Mouse (Mus musculus): ENCODE data around the gene Foxr1. TPM values are rescaled to one million over a fixed set of nuclear protein-coding genes. Genes with fewer than 3 reads are reported as not detected.
"Not testable (repeated sequence)": the region's sequence is repeated elsewhere in the genome, so short reads cannot be mapped to it uniquely, and the experiment has no call there.

Gene Foxr1
- polyA plus RNA-seq, 1 experiment, result not detected

- no peak for TF ChIP-seq MYOG (IDR thresholded peaks at IDR 0.05; ENCODE audit: control insufficient read depth, extremely low read depth, insufficient read length)
- no peak for TF ChIP-seq CEBPB (IDR thresholded peaks at IDR 0.05; ENCODE audit: low read depth)
- H3K79me3 ChIP-seq (ENCODE audit: low read depth), result no peaks in the 10 kb centered on the region
Observed at GRCm38 (mm10) chr9:44423576-44423975, 17.4 kb downstream of the Foxr1 start.

GRCm38 (mm10) chr9:44420280-44420898 lies 20.5 kb downstream of the Foxr1 start:
- no peak overlapping the region for H3K4me3 ChIP-seq (ENCODE audit: insufficient read depth, poor library complexity, severe bottlenecking)
- peaks cover 10% of the 10 kb centered on the region for H3K79me2 ChIP-seq (ENCODE audit: control insufficient read depth, insufficient read depth)
- peaks cover 7% of the 10 kb centered on the region for H3K36me3 ChIP-seq (ENCODE audit: control insufficient read depth, insufficient read depth)
- no peak overlapping the region for H3ac ChIP-seq (ENCODE audit: control insufficient read depth, insufficient read length, low read depth)
- H3K27me3 ChIP-seq (ENCODE audit: control insufficient read depth, insufficient read depth, insufficient read length), result no peaks in the 10 kb centered on the region
- peaks cover 4% of the 10 kb centered on the region for H3K79me3 ChIP-seq (ENCODE audit: low read depth)
- no peak for TF ChIP-seq MYOD1 (IDR thresholded peaks at IDR 0.05; ENCODE audit: control insufficient read depth, insufficient read length, low read depth)
- no peak for TF ChIP-seq MAX (IDR thresholded peaks at IDR 0.05)
- TF ChIP-seq USF1 (IDR thresholded peaks at IDR 0.05; ENCODE audit: low read depth), result no peak
- TF ChIP-seq CTCF (IDR thresholded peaks at IDR 0.05; ENCODE audit: control insufficient read depth, insufficient read depth, insufficient read length), result no peak
- no peak for TF ChIP-seq CEBPB (IDR thresholded peaks at IDR 0.05; ENCODE audit: low read depth)
- TF ChIP-seq FOSL1 (IDR thresholded peaks at IDR 0.05; ENCODE audit: insufficient read depth, low read length, poor library complexity, severe bottlenecking), result no peak
- TF ChIP-seq MYOG (IDR thresholded peaks at IDR 0.05; ENCODE audit: control insufficient read depth, extremely low read depth, insufficient read length), result no peak

More at GRCm38 (mm10) chr9:44423576-44423975, 17.4 kb downstream of the Foxr1 start:
- Histone ChIP-seq H3ac (ENCODE audit: control insufficient read depth, insufficient read length, low read depth) (no peak overlapping the region), H3K79me2 (ENCODE audit: control insufficient read depth, insufficient read depth) (no peaks in the 10 kb centered on the region), H3K27me3 (ENCODE audit: control insufficient read depth, insufficient read depth, insufficient read length) (no peaks in the 10 kb centered on the region), H3K36me3 (ENCODE audit: control insufficient read depth, insufficient read depth) (no peaks in the 10 kb centered on the region), H3K4me3 (ENCODE audit: insufficient read depth, poor library complexity, severe bottlenecking) (no peak overlapping the region)

- not testable (repeated sequence) for H3K4me3 ChIP-seq (ENCODE audit: insufficient read depth, poor library complexity, severe bottlenecking)
Observed at GRCm38 (mm10) chr9:44419730-44420129, 21.2 kb downstream of the Foxr1 start.

GRCm38 (mm10) chr9:44418519-44419385 lies 22.2 kb downstream of the Foxr1 start, which contains the start of gene Ccdc84:
TSS of gene Ccdc84 (minus strand) at chr9:44418569.
- Histone ChIP-seq H3K4me3 (ENCODE audit: insufficient read depth, poor library complexity, severe bottlenecking) (peak within 1 kb of the TSS; percentile 83), H3K36me3 (ENCODE audit: control insufficient read depth, insufficient read depth) (peaks cover 18% of the 10 kb centered on the region), H3K27me3 (ENCODE audit: control insufficient read depth, insufficient read depth, insufficient read length) (no peaks in the 10 kb centered on the region), H3K79me2 (ENCODE audit: control insufficient read depth, insufficient read depth) (peaks cover 10% of the 10 kb centered on the region), H3K79me3 (ENCODE audit: low read depth) (peaks cover 4% of the 10 kb centered on the region), H3ac (ENCODE audit: control insufficient read depth, insufficient read length, low read depth) (peak within 1 kb of the TSS; percentile 82)
- no peak for TF ChIP-seq CTCF (IDR thresholded peaks at IDR 0.05; ENCODE audit: control insufficient read depth, insufficient read depth, insufficient read length)
- no peak for TF ChIP-seq CEBPB (IDR thresholded peaks at IDR 0.05; ENCODE audit: low read depth)
- no peak for TF ChIP-seq MYOG (IDR thresholded peaks at IDR 0.05; ENCODE audit: control insufficient read depth, extremely low read depth, insufficient read length)
- TF ChIP-seq USF1 (IDR thresholded peaks at IDR 0.05; ENCODE audit: low read depth), result no peak
- TF ChIP-seq MYOD1 (IDR thresholded peaks at IDR 0.05; ENCODE audit: control insufficient read depth, insufficient read length, low read depth), result no peak
- no peak for TF ChIP-seq FOSL1 (IDR thresholded peaks at IDR 0.05; ENCODE audit: insufficient read depth, low read length, poor library complexity, severe bottlenecking)
- no peak for TF ChIP-seq MAX (IDR thresholded peaks at IDR 0.05)

More at GRCm38 (mm10) chr9:44419730-44420129, 21.2 kb downstream of the Foxr1 start:
- not testable (repeated sequence) for H3K36me3 ChIP-seq (ENCODE audit: control insufficient read depth, insufficient read depth); H3K27me3 ChIP-seq (ENCODE audit: control insufficient read depth, insufficient read depth, insufficient read length); H3K79me2 ChIP-seq (ENCODE audit: control insufficient read depth, insufficient read depth); H3ac ChIP-seq (ENCODE audit: control insufficient read depth, insufficient read length, low read depth); H3K79me3 ChIP-seq (ENCODE audit: low read depth)

- peaks cover 20% of the 10 kb centered on the region for H3K36me3 ChIP-seq (ENCODE audit: control insufficient read depth, insufficient read depth)
- peak overlapping the region; percentile 82 for H3ac ChIP-seq (ENCODE audit: control insufficient read depth, insufficient read length, low read depth)
- peaks cover 10% of the 10 kb centered on the region for H3K79me2 ChIP-seq (ENCODE audit: control insufficient read depth, insufficient read depth)
- TF ChIP-seq MYOD1 (IDR thresholded peaks at IDR 0.05; ENCODE audit: control insufficient read depth, insufficient read length, low read depth) (no peak), CEBPB (IDR thresholded peaks at IDR 0.05; ENCODE audit: low read depth) (no peak), USF1 (IDR thresholded peaks at IDR 0.05; ENCODE audit: low read depth) (no peak), CTCF (IDR thresholded peaks at IDR 0.05; ENCODE audit: control insufficient read depth, insufficient read depth, insufficient read length) (no peak), MAX (IDR thresholded peaks at IDR 0.05) (no peak), FOSL1 (IDR thresholded peaks at IDR 0.05; ENCODE audit: insufficient read depth, low read length, poor library complexity, severe bottlenecking) (no peak), MYOG (IDR thresholded peaks at IDR 0.05; ENCODE audit: control insufficient read depth, extremely low read depth, insufficient read length) (no peak)
- peak overlapping the region; percentile 83 for H3K4me3 ChIP-seq (ENCODE audit: insufficient read depth, poor library complexity, severe bottlenecking)
- no peaks in the 10 kb centered on the region for H3K27me3 ChIP-seq (ENCODE audit: control insufficient read depth, insufficient read depth, insufficient read length)
- peaks cover 4% of the 10 kb centered on the region for H3K79me3 ChIP-seq (ENCODE audit: low read depth)
Observed at GRCm38 (mm10) chr9:44417892-44418363, 23.0 kb downstream of the Foxr1 start.
